Mouse (Mus musculus): ENCODE measurements around the gene Dmrta1.
"Not testable (repeated sequence)": the region's sequence is repeated elsewhere in the genome, so short reads cannot be mapped to it uniquely, and the experiment has no call there.

The Dmrta1 gene

GRCm38 (mm10) chr4:89679195-89679594 is at the start of gene Dmrta1:
Dmrta1 (plus strand) TSS chr4:89679436.
- no peak for DNase-seq (ENCODE audit: low read depth, low spot score)

- no peak for DNase-seq (ENCODE audit: low read depth, low spot score)
Observed at GRCm38 (mm10) chr4:89630374-89631079, 48.7 kb upstream of the Dmrta1 start.

- DNase-seq (ENCODE audit: low read depth, low spot score), result peak; percentile 12
Observed at GRCm38 (mm10) chr4:89631560-89631959, 47.7 kb upstream of the Dmrta1 start.

- DNase-seq (ENCODE audit: low read depth, low spot score), result no peak
Observed at GRCm38 (mm10) chr4:89638651-89639050, 40.6 kb upstream of the Dmrta1 start.

- no peak for DNase-seq (ENCODE audit: low read depth, low spot score)
Observed at GRCm38 (mm10) chr4:89644235-89645115, 34.8 kb upstream of the Dmrta1 start.

DNA sequence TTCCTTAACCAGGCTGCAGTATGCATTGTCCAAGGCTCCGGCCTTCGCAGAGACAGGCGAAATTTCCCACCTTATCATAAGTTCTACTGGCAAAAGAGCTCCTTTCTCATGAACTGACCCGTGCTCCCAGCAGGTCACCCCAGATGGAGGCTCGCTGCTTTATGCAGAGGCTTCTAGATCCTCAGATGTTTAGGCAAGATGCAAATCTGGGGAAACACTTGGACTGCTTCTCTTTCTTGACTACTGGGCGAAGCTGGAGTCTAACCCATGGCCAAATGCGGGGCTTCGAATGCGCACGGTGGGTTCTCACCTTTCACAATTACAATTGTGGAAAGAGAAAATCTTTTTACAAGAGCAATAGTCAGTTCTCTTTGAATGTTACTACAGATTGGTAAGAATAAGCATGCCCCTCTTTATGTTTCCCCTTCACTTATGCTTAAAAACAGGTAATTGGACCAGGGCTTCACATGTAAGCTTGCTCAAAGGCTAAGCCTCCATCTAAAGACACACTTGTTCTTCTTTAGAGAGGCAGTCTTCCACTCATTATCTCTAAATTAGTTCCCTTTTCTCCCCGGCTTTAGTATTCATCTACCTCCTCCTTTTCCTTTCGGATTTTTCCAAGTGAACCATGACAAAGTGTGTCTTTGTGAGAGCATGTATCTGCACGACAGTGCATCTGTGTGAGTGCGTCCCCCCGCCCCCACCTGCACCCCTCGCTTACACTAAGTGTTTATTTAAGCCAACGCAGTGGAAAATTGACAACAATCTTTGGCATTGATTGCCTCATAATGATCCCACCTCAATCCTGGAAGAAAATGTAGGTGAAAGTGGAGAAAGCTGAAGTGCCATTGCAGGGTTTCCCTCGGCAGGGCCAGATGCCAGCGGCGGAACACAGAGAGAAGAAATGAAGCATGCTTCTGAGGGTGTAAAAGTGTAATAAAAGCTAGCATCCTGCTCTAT is 28.6 kb upstream of the Dmrta1 start:
- DNase-seq (ENCODE audit: low read depth, low spot score), result no peak

DNA sequence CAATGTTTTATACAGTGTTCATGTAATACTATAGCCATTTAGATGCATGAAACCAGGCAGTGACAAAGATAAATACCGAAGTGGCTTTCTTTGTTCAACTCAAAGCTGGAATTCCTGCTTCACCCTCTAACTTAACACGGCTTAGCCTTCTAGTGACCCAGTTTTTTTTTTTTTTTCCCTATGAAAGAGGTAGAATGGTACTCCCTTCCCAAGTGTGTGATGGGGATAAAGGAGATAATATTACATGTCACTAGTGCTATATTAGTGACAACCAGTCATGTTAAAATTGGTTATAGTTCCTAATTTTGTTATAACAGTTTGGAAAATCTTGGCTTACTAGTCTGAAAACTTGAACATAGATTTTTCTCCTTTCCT is 27.9 kb upstream of the Dmrta1 start:
- no peak for DNase-seq (ENCODE audit: low read depth, low spot score)

DNA sequence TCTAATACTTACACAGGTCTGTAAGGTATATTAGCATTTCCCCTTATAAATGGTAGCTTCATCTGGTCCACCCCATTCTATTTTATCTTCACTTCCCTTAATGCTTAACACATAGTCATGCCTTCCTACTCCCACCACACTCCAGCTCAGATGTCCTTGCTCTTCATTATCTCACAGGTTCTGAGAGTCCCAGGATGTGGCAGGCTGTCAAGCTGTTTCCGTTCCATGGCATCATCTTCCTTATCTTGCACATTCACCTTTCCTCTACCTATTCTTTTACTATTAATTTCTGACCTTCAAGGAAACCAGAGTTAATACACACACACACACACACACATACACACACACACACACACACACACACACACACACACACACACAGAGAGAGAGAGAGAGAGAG is 27.5 kb upstream of the Dmrta1 start:
- DNase-seq (ENCODE audit: low read depth, low spot score), result no peak

- no peak for DNase-seq (ENCODE audit: low read depth, low spot score)
Observed at GRCm38 (mm10) chr4:89663406-89663805, 15.8 kb upstream of the Dmrta1 start.

GRCm38 (mm10) chr4:89674711-89675110 is 4.5 kb upstream of the Dmrta1 start:
- no peak for DNase-seq (ENCODE audit: low read depth, low spot score)

- no peak for DNase-seq (ENCODE audit: low read depth, low spot score)
Observed at GRCm38 (mm10) chr4:89677903-89678302, 1.3 kb upstream of the Dmrta1 start.

GRCm38 (mm10) chr4:89678713-89679112 is 523 bp upstream of the Dmrta1 start:
- DNase-seq (ENCODE audit: low read depth, low spot score), result no peak

GRCm38 (mm10) chr4:89687961-89688803 is 8.9 kb downstream of the Dmrta1 start:
- DNase-seq (ENCODE audit: low read depth, low spot score), result no peak

DNA sequence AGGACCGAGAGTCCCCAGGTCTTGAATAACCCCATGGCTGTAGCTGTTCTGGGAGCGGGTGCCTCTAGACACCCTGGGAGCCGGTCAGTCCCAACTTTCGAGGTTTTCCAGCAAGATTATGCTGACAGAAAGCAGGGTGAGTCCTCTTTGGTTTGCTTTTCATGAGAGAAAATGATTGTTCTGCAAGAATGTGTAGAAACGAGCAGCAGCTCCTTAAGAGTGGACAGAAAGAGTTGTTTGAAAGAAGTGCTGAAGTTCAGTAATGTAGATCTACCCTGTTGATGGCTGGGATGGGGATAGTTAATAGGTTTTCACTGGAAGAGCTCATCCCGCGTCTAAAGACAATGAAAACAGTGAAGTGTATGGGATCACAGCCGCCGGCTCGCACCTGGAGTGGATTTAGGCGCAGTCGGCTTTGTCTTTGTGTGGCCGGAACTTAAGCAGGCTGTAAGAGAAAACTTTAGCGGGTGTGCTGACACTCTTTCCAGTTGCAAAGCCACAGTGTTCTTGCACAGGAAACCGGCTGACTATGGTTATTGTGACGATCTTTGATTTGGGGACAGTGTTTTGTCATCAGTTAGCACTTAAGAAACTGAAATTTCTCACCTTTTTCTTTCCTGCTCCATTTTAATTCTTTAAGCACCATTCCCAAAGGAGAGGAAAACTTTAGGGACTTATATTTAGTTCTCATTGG is 9.7 kb downstream of the Dmrta1 start:
- no peak for DNase-seq (ENCODE audit: low read depth, low spot score)

DNA sequence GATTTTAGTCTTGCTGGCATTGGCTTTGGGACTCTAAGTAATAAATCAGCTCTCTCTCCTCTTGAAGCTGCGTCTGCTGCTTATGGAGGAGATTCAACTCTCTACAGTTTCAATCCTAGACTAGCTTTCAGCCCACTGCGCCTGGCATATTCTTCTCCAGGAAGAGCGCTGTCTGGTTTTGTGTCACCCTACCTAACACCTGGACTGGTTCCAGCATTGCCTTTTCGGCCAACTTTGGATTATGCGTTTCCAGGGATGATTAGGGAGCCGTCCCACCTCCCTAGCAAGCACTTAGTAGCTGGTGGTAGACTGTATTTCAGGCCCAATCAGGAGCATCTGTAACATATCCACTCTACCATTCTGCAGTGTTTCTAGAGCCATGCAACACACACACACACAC is 12.7 kb downstream of the Dmrta1 start:
- no peak for DNase-seq (ENCODE audit: low read depth, low spot score)

GRCm38 (mm10) chr4:89692780-89693179 is 13.5 kb downstream of the Dmrta1 start:
- DNase-seq (ENCODE audit: low read depth, low spot score), result peak; percentile 63

- peak; percentile 32 for DNase-seq (ENCODE audit: low read depth, low spot score)
Observed at GRCm38 (mm10) chr4:89695589-89695988, 16.4 kb downstream of the Dmrta1 start.

- DNase-seq (ENCODE audit: low read depth, low spot score), result no peak
Observed at GRCm38 (mm10) chr4:89697951-89698350, 18.7 kb downstream of the Dmrta1 start.

GRCm38 (mm10) chr4:89723526-89724190 is 44.4 kb downstream of the Dmrta1 start:
- DNase-seq (ENCODE audit: low read depth, low spot score), result not testable (repeated sequence)

Measured in 3T3-L1 (cell line).